Mouse (Mus musculus): ENCODE data around the gene Il27ra. TPM values are rescaled to one million over a fixed set of nuclear protein-coding genes. Genes with fewer than 3 reads are reported as not detected.

Gene Il27ra
- polyA plus RNA-seq, 1 experiment, result 0.12 TPM

GRCm38 (mm10) chr8:84079206-84079605 is 36.8 kb upstream of the Il27ra start:
- H3K36me3 ChIP-seq (ENCODE audit: control insufficient read depth, insufficient read depth, low read length), result no peaks in the 10 kb centered on the region
- TF ChIP-seq POLR2A (IDR thresholded peaks at IDR 0.05; ENCODE audit: control insufficient read depth, low read depth, low read length) (no peak), CTCF (IDR thresholded peaks at IDR 0.05; ENCODE audit: control insufficient read depth, insufficient read depth, insufficient replicate concordance, low read depth, low read length) (no peak)
- H3K27ac ChIP-seq (ENCODE audit: control insufficient read depth, insufficient read depth, low read depth, low read length), result no peak overlapping the region

GRCm38 (mm10) chr8:84076849-84077248 is 34.5 kb upstream of the Il27ra start:
- TF ChIP-seq POLR2A (IDR thresholded peaks at IDR 0.05; ENCODE audit: control insufficient read depth, low read depth, low read length) (no peak), CTCF (IDR thresholded peaks at IDR 0.05; ENCODE audit: control insufficient read depth, insufficient read depth, insufficient replicate concordance, low read depth, low read length) (no peak)
- H3K36me3 ChIP-seq (ENCODE audit: control insufficient read depth, insufficient read depth, low read length), result no peaks in the 10 kb centered on the region
- no peak overlapping the region for H3K4me3 ChIP-seq (ENCODE audit: control insufficient read depth, low read depth, low read length)
- no peaks in the 10 kb centered on the region for H3K27me3 ChIP-seq (ENCODE audit: control insufficient read depth, insufficient read depth, low read length)
- no peak overlapping the region for H3K27ac ChIP-seq (ENCODE audit: control insufficient read depth, insufficient read depth, low read depth, low read length)
- H3K4me1 ChIP-seq (ENCODE audit: control insufficient read depth, insufficient read depth, low read length), result peaks cover 7% of the 10 kb centered on the region

More at GRCm38 (mm10) chr8:84079206-84079605, 36.8 kb upstream of the Il27ra start:
- peaks cover 2% of the 10 kb centered on the region; the same call in 1 of the 2 replicates for H3K4me1 ChIP-seq (ENCODE audit: control insufficient read depth, insufficient read depth, low read length)
- H3K27me3 ChIP-seq (ENCODE audit: control insufficient read depth, insufficient read depth, low read length), result no peaks in the 10 kb centered on the region
- H3K4me3 ChIP-seq (ENCODE audit: control insufficient read depth, low read depth, low read length), result no peak overlapping the region

GRCm38 (mm10) chr8:84076412-84076811 is 34.0 kb upstream of the Il27ra start:
- H3K27ac ChIP-seq (ENCODE audit: control insufficient read depth, insufficient read depth, low read depth, low read length), result no peak overlapping the region
- no peaks in the 10 kb centered on the region for H3K27me3 ChIP-seq (ENCODE audit: control insufficient read depth, insufficient read depth, low read length)
- H3K4me1 ChIP-seq (ENCODE audit: control insufficient read depth, insufficient read depth, low read length), result peaks cover 11% of the 10 kb centered on the region
- no peak for TF ChIP-seq POLR2A (IDR thresholded peaks at IDR 0.05; ENCODE audit: control insufficient read depth, low read depth, low read length)
- TF ChIP-seq CTCF (IDR thresholded peaks at IDR 0.05; ENCODE audit: control insufficient read depth, insufficient read depth, insufficient replicate concordance, low read depth, low read length), result no peak
- H3K4me3 ChIP-seq (ENCODE audit: control insufficient read depth, low read depth, low read length), result no peak overlapping the region
- no peaks in the 10 kb centered on the region for H3K36me3 ChIP-seq (ENCODE audit: control insufficient read depth, insufficient read depth, low read length)

- H3K27ac ChIP-seq (ENCODE audit: control insufficient read depth, insufficient read depth, low read depth, low read length), result no peak overlapping the region
- H3K27me3 ChIP-seq (ENCODE audit: control insufficient read depth, insufficient read depth, low read length), result no peaks in the 10 kb centered on the region
- no peak overlapping the region for H3K4me3 ChIP-seq (ENCODE audit: control insufficient read depth, low read depth, low read length)
- no peaks in the 10 kb centered on the region for H3K36me3 ChIP-seq (ENCODE audit: control insufficient read depth, insufficient read depth, low read length)
- peaks cover 28% of the 10 kb centered on the region for H3K4me1 ChIP-seq (ENCODE audit: control insufficient read depth, insufficient read depth, low read length)
- TF ChIP-seq CTCF (IDR thresholded peaks at IDR 0.05; ENCODE audit: control insufficient read depth, insufficient read depth, insufficient replicate concordance, low read depth, low read length) (no peak), POLR2A (IDR thresholded peaks at IDR 0.05; ENCODE audit: control insufficient read depth, low read depth, low read length) (no peak)
Measured at GRCm38 (mm10) chr8:84073230-84073976, 31.0 kb upstream of the Il27ra start.

- H3K4me1 ChIP-seq (ENCODE audit: control insufficient read depth, insufficient read depth, low read length), result peaks cover 33% of the 10 kb centered on the region
- H3K27me3 ChIP-seq (ENCODE audit: control insufficient read depth, insufficient read depth, low read length), result no peaks in the 10 kb centered on the region
- H3K36me3 ChIP-seq (ENCODE audit: control insufficient read depth, insufficient read depth, low read length), result no peaks in the 10 kb centered on the region
- no peak overlapping the region for H3K4me3 ChIP-seq (ENCODE audit: control insufficient read depth, low read depth, low read length)
- TF ChIP-seq CTCF (IDR thresholded peaks at IDR 0.05; ENCODE audit: control insufficient read depth, insufficient read depth, insufficient replicate concordance, low read depth, low read length) (no peak), POLR2A (IDR thresholded peaks at IDR 0.05; ENCODE audit: control insufficient read depth, low read depth, low read length) (no peak)
- no peak overlapping the region for H3K27ac ChIP-seq (ENCODE audit: control insufficient read depth, insufficient read depth, low read depth, low read length)
Measured at GRCm38 (mm10) chr8:84072321-84072720, 29.9 kb upstream of the Il27ra start.

GRCm38 (mm10) chr8:84071921-84072320 is 29.5 kb upstream of the Il27ra start:
- H3K36me3 ChIP-seq (ENCODE audit: control insufficient read depth, insufficient read depth, low read length), result no peaks in the 10 kb centered on the region
- TF ChIP-seq CTCF (IDR thresholded peaks at IDR 0.05; ENCODE audit: control insufficient read depth, insufficient read depth, insufficient replicate concordance, low read depth, low read length) (no peak), POLR2A (IDR thresholded peaks at IDR 0.05; ENCODE audit: control insufficient read depth, low read depth, low read length) (no peak)
- no peaks in the 10 kb centered on the region for H3K27me3 ChIP-seq (ENCODE audit: control insufficient read depth, insufficient read depth, low read length)
- no peak overlapping the region for H3K27ac ChIP-seq (ENCODE audit: control insufficient read depth, insufficient read depth, low read depth, low read length)
- H3K4me1 ChIP-seq (ENCODE audit: control insufficient read depth, insufficient read depth, low read length), result peaks cover 33% of the 10 kb centered on the region
- H3K4me3 ChIP-seq (ENCODE audit: control insufficient read depth, low read depth, low read length), result no peak overlapping the region

GRCm38 (mm10) chr8:84070667-84071066 is 28.3 kb upstream of the Il27ra start:
- Histone ChIP-seq H3K36me3 (ENCODE audit: control insufficient read depth, insufficient read depth, low read length) (no peaks in the 10 kb centered on the region), H3K4me3 (ENCODE audit: control insufficient read depth, low read depth, low read length) (no peak overlapping the region), H3K27me3 (ENCODE audit: control insufficient read depth, insufficient read depth, low read length) (no peaks in the 10 kb centered on the region), H3K27ac (ENCODE audit: control insufficient read depth, insufficient read depth, low read depth, low read length) (no peak overlapping the region), H3K4me1 (ENCODE audit: control insufficient read depth, insufficient read depth, low read length) (peaks cover 33% of the 10 kb centered on the region)
- TF ChIP-seq CTCF (IDR thresholded peaks at IDR 0.05; ENCODE audit: control insufficient read depth, insufficient read depth, insufficient replicate concordance, low read depth, low read length) (no peak), POLR2A (IDR thresholded peaks at IDR 0.05; ENCODE audit: control insufficient read depth, low read depth, low read length) (no peak)
